ENCODE assay signal across 8 mouse cellular contexts in the genomic region with DNA sequence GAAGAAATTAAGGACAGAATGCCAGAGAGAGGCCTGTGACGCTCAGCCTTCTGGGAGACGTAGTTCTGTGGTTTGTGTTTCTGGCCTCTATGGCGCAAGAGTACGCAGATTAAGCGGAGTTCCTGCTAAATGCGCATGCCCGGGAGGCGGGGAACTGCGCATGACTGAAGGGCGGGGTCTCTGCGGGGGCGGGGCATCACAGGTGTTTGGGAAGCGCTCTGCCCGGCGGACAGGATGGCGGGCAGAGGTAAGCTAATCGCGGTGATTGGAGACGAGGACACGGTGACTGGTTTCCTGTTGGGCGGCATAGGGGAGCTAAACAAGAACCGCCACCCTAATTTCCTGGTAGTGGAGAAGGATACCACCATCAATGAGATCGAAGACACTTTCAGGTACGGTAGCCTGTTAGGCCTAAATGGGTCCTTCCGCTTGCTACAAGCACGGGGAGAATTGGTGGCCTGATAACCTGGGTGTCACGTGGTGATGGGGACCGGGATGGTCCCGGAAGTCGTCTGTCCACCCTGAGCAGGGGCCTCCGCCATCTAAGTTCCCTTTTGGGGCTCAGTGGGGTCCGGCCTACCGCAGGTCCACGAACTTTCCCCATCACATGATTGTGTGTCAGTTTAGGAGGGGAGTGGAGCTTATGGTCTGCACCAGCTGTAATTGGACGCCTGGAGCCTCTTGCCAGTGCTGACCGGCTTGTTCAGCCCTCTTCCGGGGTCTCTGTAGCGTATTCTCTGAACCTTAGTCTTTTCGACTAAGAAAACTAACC. TPM values are rescaled to one million over a fixed set of nuclear protein-coding genes. Genes with fewer than 3 reads are reported as not detected.
DNase-seq lines count a peak whose midpoint lies in the region; ATAC-seq and TF ChIP-seq lines count a peak whose summit lies in the region.

A gene (plus strand): TSS at position 136 of the 772 bp plus-strand sequence.

- H3K79me2 ChIP-seq in MEL (ENCODE audit: control insufficient read depth, insufficient read depth, low read length, poor library complexity), result peaks cover 14% of the 10 kb centered on the region

- WGBS in cerebellum, adult 2 months, result under 1% methylated on average over 39 of the region's 39 CpGs
- 2% methylated on average over 39 of the region's 39 CpGs for WGBS in forebrain, postnatal 0 days
- WGBS in lung, embryonic 15.5 days, result under 1% methylated on average over 39 of the region's 39 CpGs

- peaks cover 3 to 12% of the 10 kb centered on the region in 2 experiments; a peak in 3 of 4 replicates for H3K36me3 ChIP-seq in MEL (ENCODE audit: control insufficient read depth in 1 of 2, insufficient read depth in 2 of 2, low read length in 2 of 2)
- peaks cover 14% of the 10 kb centered on the region for H3K36me3 ChIP-seq in forebrain, postnatal 0 days (ENCODE audit: insufficient read depth)
- peaks cover 8% of the 10 kb centered on the region for H3K36me3 ChIP-seq in lung, embryonic 15.5 days

- TF ChIP-seq EP300 in MEL (IDR thresholded peaks at IDR 0.05; ENCODE audit: low read depth in 1 of 2, low read length in 2 of 2), result peak; percentile 34 to 52; a peak in 2 of 4 replicates

- TF ChIP-seq POLR2A in MEL (IDR thresholded peaks at IDR 0.05; ENCODE audit: control insufficient read depth in 1 of 2, insufficient read depth in 1 of 2, low read depth in 1 of 2, low read length in 2 of 2, poor library complexity in 1 of 2), result peak; percentile 46 to 84; a peak in 3 of 4 replicates
- peak; percentile 55 for TF ChIP-seq POLR2A in cerebellum, adult 2 months (IDR thresholded peaks at IDR 0.05; ENCODE audit: borderline replicate concordance, insufficient read depth, low read length)

- no peaks in the 10 kb centered on the region for H3K9me3 ChIP-seq in MEL (replicated peaks; ENCODE audit: insufficient read depth, low read length)
- no peaks in the 10 kb centered on the region for H3K9me3 ChIP-seq in forebrain, postnatal 0 days (ENCODE audit: low read length)
- no peaks in the 10 kb centered on the region for H3K9me3 ChIP-seq in lung, embryonic 15.5 days

- H3K27me3 ChIP-seq in MEL (ENCODE audit: control insufficient read depth in 1 of 2, insufficient read depth in 2 of 2, low read length in 2 of 2), result no peaks in the 10 kb centered on the region
- no peaks in the 10 kb centered on the region for H3K27me3 ChIP-seq in cerebellum, adult 2 months (ENCODE audit: control insufficient read depth, insufficient read depth, low read length)
- no peaks in the 10 kb centered on the region for H3K27me3 ChIP-seq in forebrain, postnatal 0 days (ENCODE audit: insufficient read depth, low read length)
- H3K27me3 ChIP-seq in lung, embryonic 15.5 days, result no peaks in the 10 kb centered on the region

- peak within 1 kb of the TSS; percentile 93 to 94 for H3K4me3 ChIP-seq in MEL (ENCODE audit: control insufficient read depth in 1 of 2, insufficient read depth in 1 of 2, low read depth in 2 of 2, low read length in 2 of 2)
- H3K4me3 ChIP-seq in cerebellum, adult 2 months (replicated peaks; ENCODE audit: insufficient read depth, low read depth, low read length), result peak within 1 kb of the TSS; percentile 92
- peak within 1 kb of the TSS; percentile 73 for H3K4me3 ChIP-seq in forebrain, postnatal 0 days (ENCODE audit: low read depth, low read length)
- H3K4me3 ChIP-seq in lung, embryonic 15.5 days, result peak within 1 kb of the TSS; percentile 76

- peaks cover 2 to 11% of the 10 kb centered on the region in 2 experiments; a peak in 2 of 4 replicates for H3K4me1 ChIP-seq in MEL (ENCODE audit: control insufficient read depth in 1 of 2, insufficient read depth in 2 of 2, low read length in 2 of 2)
- peaks cover 3% of the 10 kb centered on the region; the same call in 1 of the 2 replicates for H3K4me1 ChIP-seq in cerebellum, adult 2 months (ENCODE audit: control insufficient read depth, insufficient read depth, low read length)
- peaks cover 10% of the 10 kb centered on the region for H3K4me1 ChIP-seq in forebrain, postnatal 0 days (ENCODE audit: insufficient read depth)
- peaks cover 10% of the 10 kb centered on the region; the same call in 1 of the 2 replicates for H3K4me1 ChIP-seq in lung, embryonic 15.5 days

- peak within 1 kb of the TSS; percentile 76 for H3K27ac ChIP-seq in MEL (ENCODE audit: control insufficient read depth, low read depth, low read length)
- peak within 1 kb of the TSS; percentile 31; the same call in 1 of the 2 replicates for H3K27ac ChIP-seq in cerebellum, adult 2 months (ENCODE audit: insufficient read depth, low read length)
- peak within 1 kb of the TSS; percentile 69 for H3K27ac ChIP-seq in forebrain, postnatal 0 days (ENCODE audit: low read depth, low read length)
- peak within 1 kb of the TSS; percentile 13; the same call in 1 of the 2 replicates for H3K27ac ChIP-seq in lung, embryonic 15.5 days

- TF ChIP-seq CTCF in MEL (IDR thresholded peaks at IDR 0.05 in 2 of 3, conservative IDR thresholded peaks at IDR 0.05 in 1 of 3; ENCODE audit: control insufficient read depth in 1 of 3, insufficient read depth in 1 of 3, low read depth in 2 of 3, low read length in 3 of 3, poor library complexity in 1 of 3, severe bottlenecking in 1 of 3), result no peak
- TF ChIP-seq CTCF in cerebellum, adult 2 months (IDR thresholded peaks at IDR 0.05; ENCODE audit: borderline replicate concordance, insufficient read depth, low read depth, low read length), result no peak
- no peak; the same call in 1 of the 2 replicates for TF ChIP-seq CTCF in forebrain, postnatal 0 days (IDR thresholded peaks at IDR 0.05; ENCODE audit: low read depth)

- TF ChIP-seq RAD21 in MEL (IDR thresholded peaks at IDR 0.05; ENCODE audit: low read depth, low read length), result no peak

- ATAC-seq in forebrain, postnatal 0 days, result peak; percentile 98
- ATAC-seq in lung, embryonic 15.5 days (ENCODE audit: borderline replicate concordance, extremely low read depth, low FRiP score, low TSS enrichment), result peak; percentile 94

- DNase-seq in MEL (ENCODE audit: low read depth, low spot score), result peak; percentile 98
- peak; percentile 93 to 94 for DNase-seq in cerebellum, adult 2 months
- DNase-seq in forebrain, postnatal 0 days, result peak; percentile 98
- peak; percentile 93 for DNase-seq in heart, postnatal 4 days
- DNase-seq in layer of hippocampus, adult 8-10 months (ENCODE audit: low spot score in 2 of 2), result peak; percentile 88 to 91
- peak; percentile 87 for DNase-seq in ovary, adult 18-20 months (ENCODE audit: low spot score)
- DNase-seq in thymus, postnatal 0 days (ENCODE audit: low spot score), result peak; percentile 95

- H3K9ac ChIP-seq in MEL (ENCODE audit: control insufficient read depth, low read depth, low read length, poor library complexity, severe bottlenecking), result peak within 1 kb of the TSS; percentile 89
- H3K9ac ChIP-seq in forebrain, postnatal 0 days, result peak within 1 kb of the TSS; percentile 70
- peak within 1 kb of the TSS; percentile 58 for H3K9ac ChIP-seq in lung, embryonic 15.5 days

- H3K4me2 ChIP-seq in forebrain, postnatal 0 days (ENCODE audit: low read depth), result peak within 1 kb of the TSS; percentile 78
- peak within 1 kb of the TSS; percentile 80 for H3K4me2 ChIP-seq in lung, embryonic 15.5 days

TF ChIP-seq in MEL, 35 proteins besides CTCF, POLR2A, EP300 and RAD21 (continues in another document):
- TF ChIP-seq SIN3A (IDR thresholded peaks at IDR 0.05; ENCODE audit: low read length), result peak; percentile 94
- TF ChIP-seq MXI1 (IDR thresholded peaks at IDR 0.05; ENCODE audit: low read depth, low read length), result peak; percentile 95
- TF ChIP-seq TAL1 (IDR thresholded peaks at IDR 0.05; ENCODE audit: low read length), result no peak
- no peak for TF ChIP-seq ZNF384 (IDR thresholded peaks at IDR 0.05; ENCODE audit: low read depth, low read length)
- TF ChIP-seq MEF2A (IDR thresholded peaks at IDR 0.05; ENCODE audit: extremely low read depth, insufficient replicate concordance, low read depth, low read length, poor library complexity, severe bottlenecking), result 0 out of 2 replicates have a peak, but pooled peaks have one; percentile 22
- TF ChIP-seq GATA1 (IDR thresholded peaks at IDR 0.05; ENCODE audit: low read depth, low read length), result peak; percentile 60
- TF ChIP-seq CHD2 (IDR thresholded peaks at IDR 0.05; ENCODE audit: low read length), result no peak
- peak; percentile 67 for TF ChIP-seq ZMIZ1 (IDR thresholded peaks at IDR 0.05; ENCODE audit: low read depth, low read length)
- TF ChIP-seq MAFK (IDR thresholded peaks at IDR 0.05; ENCODE audit: borderline replicate concordance, low read depth, low read length), result no peak
- TF ChIP-seq NELFE (IDR thresholded peaks at IDR 0.05; ENCODE audit: low read depth, low read length), result peak; percentile 72
- 0 out of 2 replicates have a peak, but pooled peaks have one; percentile 63 for TF ChIP-seq E2F4 (IDR thresholded peaks at IDR 0.05; ENCODE audit: borderline replicate concordance, low read depth, low read length)
- no peak for TF ChIP-seq SMC3 (IDR thresholded peaks at IDR 0.05; ENCODE audit: low read depth, low read length)
- TF ChIP-seq ZKSCAN1 (IDR thresholded peaks at IDR 0.05; ENCODE audit: low read depth, low read length), result no peak
- peak; percentile 43 for TF ChIP-seq MAZ (IDR thresholded peaks at IDR 0.05; ENCODE audit: low read depth, low read length)
- 0 out of 2 replicates have a peak, but pooled peaks have one; percentile 33 for TF ChIP-seq MYB (IDR thresholded peaks at IDR 0.05; ENCODE audit: low read depth, low read length)
- 0 out of 2 replicates have a peak, but pooled peaks have one; percentile 47 for TF ChIP-seq CHD1 (IDR thresholded peaks at IDR 0.05; ENCODE audit: low read depth, low read length)
- peak; percentile 73 for TF ChIP-seq BHLHE40 (IDR thresholded peaks at IDR 0.05; ENCODE audit: borderline replicate concordance, low read depth, low read length)
- peak; percentile 47 for TF ChIP-seq TCF12 (IDR thresholded peaks at IDR 0.05; ENCODE audit: low read depth, low read length)
- peak; percentile 77 for TF ChIP-seq TBP (IDR thresholded peaks at IDR 0.05; ENCODE audit: low read depth, low read length)
- TF ChIP-seq RCOR1 (IDR thresholded peaks at IDR 0.05; ENCODE audit: low read depth, low read length), result peak; percentile 50; the same call in 1 of the 2 replicates

RNA-seq across cellular contexts. Expression of the gene that starts here (rescaled TPM):
- total RNA-seq in MEL (2012; rRNA removed), result 289 and 312 TPM in 2 replicates
- 100 to 1,000 TPM in 1 of 2 experiments, not detected in 1; 349 TPM for polyA plus RNA-seq in MEL (2012; ENCODE audit: insufficient read depth in 1 of 2, insufficient read length in 2 of 2, low read depth in 1 of 2, low replicate concordance in 2 of 2, missing spikeins in 1 of 2)
- 424 and 433 TPM in 2 replicates for polyA plus RNA-seq in cerebellum, adult 2 months (2012; rRNA removed)
- total RNA-seq in forebrain, postnatal 0 days (2014; rRNA removed), result 279 and 344 TPM in 2 replicates
- polyA plus RNA-seq in forebrain, postnatal 0 days (2015; fragmentation: Nextera tagmentation; extraction: Ambion mirVana), result 362 and 434 TPM in 2 replicates
- total RNA-seq in heart, postnatal 4 days (2021), result 100 to 1,000 TPM; 110 to 117 TPM
- total RNA-seq in layer of hippocampus, adult 8-10 months (2022), result 100 to 1,000 TPM; 221 to 280 (median 257) TPM
- polyA plus RNA-seq in lung, embryonic 15.5 days (2015; fragmentation: Nextera tagmentation; extraction: Ambion mirVana), result 201 and 209 TPM in 2 replicates
- polyA plus RNA-seq in thymus, postnatal 0 days (2015; fragmentation: Nextera tagmentation; extraction: Ambion mirVana), result 381 and 416 TPM in 2 replicates

Comparison
In these comparisons a context has a peak if more than half of its experiments do, and no peak if none do; other contexts are left out.
1. Peak in every context shown above with its lines: DNase-seq, ATAC-seq, H3K4me3 ChIP-seq and H3K27ac ChIP-seq.
2. H3K27ac ChIP-seq: peak in every context shown above with its lines; median percentile 76 in MEL; 69 in forebrain, postnatal 0 days; 31 in cerebellum, adult 2 months; 13 in lung, embryonic 15.5 days.